Mouse (Mus musculus): Measurements from ENCODE around the gene Fignl1.

Fignl1 gene

DNA sequence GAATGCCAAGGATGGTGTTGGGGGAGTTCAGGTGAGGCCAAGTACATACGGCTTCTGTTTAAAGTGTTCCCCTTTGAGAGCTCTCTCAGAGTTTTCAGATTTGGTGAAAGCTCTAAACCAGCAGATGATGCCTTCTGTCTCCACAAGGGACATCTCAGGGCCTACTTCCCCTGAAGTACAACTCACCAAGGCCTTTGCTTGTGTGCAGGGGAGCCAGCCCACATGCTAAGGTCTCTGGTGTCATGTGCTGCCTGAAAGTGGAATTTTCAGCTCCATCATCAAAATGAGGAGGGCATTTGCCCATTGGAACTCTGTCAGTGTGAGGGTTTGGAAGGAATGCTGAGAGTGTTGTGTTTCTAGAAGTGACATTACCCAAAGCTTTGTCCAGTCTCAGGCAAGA, 43.3 kb downstream of the Fignl1 start:
- no peak for DNase-seq (ENCODE audit: low spot score)

DNA sequence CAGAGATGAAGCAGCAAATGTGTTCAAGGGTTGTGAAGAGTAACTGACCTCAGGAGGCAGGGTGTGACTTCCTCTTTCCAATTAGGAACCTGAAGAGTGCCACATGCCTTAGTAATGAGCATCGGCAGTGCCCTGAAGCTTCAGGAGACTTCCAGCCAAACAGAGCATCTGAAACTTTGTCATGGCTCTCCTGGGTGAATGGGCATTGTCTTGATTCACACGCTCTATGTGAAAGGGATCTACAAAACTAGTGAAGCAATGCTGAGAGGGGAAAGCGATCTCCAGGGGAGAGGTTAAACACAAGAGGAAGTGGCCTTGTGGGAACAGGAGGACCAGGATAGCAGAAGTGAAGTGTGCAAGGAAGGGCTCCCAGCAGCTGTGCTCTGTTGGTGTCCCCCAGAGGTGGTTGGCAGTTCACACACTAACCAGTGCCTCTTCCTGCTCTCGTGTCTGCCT, 45.5 kb downstream of the Fignl1 start:
- DNase-seq (ENCODE audit: low spot score): no peak

DNA sequence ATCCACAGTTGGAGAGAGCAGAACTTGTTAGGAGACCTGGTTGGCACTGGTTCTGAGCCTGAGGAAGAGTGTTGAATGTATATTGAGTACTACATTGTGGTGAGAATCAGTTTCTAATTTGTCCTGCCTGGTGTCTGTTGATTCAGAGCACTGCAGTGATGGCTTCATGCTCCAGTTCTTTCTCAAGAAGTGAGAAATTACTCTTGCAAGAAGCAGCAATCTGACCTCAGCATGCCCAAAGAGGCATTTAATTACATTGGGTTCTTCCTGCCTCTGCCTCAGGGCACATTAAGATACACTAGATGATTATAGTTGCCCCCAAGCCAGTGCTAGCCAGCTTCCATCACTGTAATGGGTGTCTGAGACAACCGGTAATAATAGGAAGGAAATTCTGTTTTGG, 49.9 kb downstream of the Fignl1 start:
- no peak for DNase-seq (ENCODE audit: low spot score)

DNA sequence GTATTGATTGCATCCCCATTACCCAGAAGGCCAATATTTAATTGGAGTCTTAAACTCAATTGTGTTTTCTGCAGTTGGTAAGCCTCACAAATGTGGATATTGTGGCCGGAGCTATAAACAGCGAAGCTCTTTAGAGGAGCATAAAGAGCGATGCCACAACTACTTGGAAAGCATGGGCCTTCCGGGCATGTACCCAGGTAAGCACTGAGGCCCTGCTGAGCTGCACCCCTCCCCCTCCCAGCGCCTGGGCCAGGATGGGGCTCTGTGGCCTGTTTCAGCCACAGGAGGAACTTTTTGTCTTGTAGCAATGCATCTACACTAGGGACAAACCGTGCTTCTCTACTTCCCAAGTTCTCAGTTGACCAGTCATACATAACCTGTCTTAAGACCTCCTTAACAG, 50.6 kb downstream of the Fignl1 start:
- DNase-seq (ENCODE audit: low spot score): no peak

DNA sequence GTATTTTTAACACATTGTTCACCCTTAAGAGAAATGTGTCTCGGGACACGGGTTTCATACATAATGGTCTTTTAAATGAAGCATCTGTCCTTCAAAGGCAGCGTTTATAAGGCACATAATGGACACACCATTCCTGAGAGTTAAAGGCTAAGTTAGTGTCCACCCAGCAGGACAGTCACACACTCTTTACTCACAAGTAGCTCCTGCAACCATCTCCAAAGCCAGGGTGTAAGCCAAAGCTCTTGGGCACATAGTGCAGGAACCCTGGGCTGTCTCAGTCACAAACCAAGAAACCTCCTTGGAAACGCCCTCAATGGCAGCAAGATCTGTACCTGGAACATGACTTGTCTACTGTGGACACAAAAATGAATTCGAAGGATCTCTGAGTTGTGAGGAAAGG, 55.9 kb downstream of the Fignl1 start:
- no peak for DNase-seq (ENCODE audit: low spot score)

DNA sequence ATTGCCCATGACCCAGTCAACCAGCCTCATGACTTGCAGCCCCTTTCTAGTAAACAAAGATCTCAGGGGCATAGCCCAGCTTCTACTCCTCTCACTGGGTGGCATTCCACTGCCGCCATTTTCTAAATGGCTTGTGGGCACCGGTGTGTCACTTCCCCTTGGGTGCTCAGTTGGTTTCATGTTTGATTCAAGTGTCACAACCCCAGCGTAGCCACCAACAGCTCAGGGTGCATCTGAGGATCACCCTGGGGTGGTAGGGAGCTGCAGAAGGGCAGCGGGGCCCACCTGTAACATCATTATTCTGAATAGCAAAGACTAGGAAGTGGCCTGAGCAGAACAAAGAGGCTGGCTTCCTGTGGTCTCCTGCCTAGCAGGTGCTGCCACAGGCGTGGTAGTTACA, 57.7 kb downstream of the Fignl1 start:
- no peak for DNase-seq (ENCODE audit: low spot score)

DNA sequence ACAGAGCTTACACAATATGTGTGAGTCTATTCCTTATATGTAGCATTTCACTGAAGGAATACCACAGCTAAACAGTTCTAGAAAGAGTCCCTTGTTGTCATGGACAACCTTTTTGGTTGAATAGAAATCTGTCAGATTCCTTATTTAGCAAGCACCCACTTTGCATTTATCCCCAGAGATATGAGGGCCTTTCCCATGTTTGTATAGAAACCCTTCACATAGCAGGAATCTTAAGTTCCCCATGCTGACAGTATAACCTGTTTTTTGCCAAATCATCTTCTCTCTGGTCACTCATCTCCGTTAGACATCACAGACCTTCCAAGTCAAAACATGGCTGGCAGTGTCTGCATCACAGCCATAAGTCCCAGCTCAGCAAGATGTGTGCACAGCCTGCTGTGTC, 64.5 kb downstream of the Fignl1 start:
- DNase-seq (ENCODE audit: low spot score): no peak

DNA sequence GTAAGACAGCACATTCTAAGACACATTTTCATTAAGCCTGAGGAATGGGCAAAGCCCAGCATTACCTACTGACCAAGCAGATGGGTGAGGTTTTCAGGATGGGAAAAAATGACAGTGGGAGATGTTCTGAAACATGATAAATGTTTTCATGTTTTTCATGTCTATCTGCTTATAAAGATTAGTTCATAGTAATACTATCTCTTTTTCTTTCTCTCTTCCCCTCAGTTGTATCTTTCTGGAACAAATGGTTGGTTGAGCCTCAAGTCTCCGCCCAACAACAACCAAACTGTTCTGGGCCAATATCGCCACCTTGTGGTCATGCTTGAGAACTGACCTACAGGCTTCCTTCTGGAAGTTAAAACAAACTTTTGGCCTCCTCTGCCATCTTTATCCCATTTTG, 66.1 kb downstream of the Fignl1 start:
- no peak for DNase-seq (ENCODE audit: low spot score)

DNA sequence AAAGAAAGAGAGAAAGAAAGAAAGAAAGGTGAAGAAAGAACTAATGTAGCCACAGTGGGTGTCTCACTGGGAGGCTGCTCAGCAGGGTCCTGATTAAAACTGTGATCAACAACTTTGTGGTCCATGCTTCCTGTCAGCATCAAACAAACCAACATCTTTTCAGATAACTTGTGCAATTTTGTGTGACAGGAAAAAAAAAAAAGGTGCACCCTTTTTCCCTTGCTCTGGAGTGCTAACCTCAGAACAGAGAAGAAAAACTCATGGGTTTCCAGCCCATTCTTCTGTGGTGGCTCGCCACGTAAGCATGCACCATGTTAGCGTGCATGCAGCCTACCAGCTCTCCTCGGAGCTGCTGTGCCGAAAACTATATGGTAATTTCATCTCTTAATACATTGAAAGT, 67.2 kb downstream of the Fignl1 start:
- DNase-seq (ENCODE audit: low spot score): no peak

DNA sequence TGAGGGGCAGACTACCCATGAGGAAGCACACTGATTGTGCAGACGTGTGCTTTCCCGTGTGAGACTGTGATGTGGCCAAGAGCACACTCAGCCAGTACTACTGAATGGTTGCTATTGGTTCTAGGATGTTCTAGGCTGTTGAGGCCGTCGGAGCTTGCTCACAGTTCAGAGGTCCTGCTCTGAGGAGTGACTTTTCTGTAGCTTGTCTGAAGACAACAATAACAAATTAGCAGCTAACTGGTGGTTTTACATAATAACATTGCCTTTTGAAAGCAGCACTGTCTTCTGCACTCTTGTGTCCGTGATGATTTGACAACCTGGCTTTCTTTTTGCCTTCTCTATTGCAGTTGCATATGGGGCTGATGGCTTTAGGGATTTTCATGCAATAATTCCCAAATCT, 68.2 kb downstream of the Fignl1 start:
- no peak for DNase-seq (ENCODE audit: low spot score)

DNA sequence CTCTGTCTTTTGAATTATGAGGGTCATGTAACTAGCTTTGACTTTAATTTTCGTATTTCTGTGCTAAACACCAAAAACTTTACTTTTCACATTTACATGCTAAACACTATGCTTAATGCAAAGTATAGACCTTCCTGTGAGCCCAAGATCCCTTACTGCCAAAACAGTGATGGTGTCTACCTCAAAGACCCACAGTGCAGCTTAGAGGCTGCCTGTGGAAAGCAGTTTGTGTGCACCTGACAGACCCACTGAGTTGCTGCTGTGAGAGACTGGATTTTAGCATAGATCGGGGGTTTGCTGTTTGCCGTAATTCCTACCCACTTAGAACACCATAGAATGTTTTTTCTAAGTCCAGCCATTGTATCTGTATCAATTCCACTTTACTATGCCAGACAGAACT, 69.7 kb downstream of the Fignl1 start:
- no peak for DNase-seq (ENCODE audit: low spot score)

DNA sequence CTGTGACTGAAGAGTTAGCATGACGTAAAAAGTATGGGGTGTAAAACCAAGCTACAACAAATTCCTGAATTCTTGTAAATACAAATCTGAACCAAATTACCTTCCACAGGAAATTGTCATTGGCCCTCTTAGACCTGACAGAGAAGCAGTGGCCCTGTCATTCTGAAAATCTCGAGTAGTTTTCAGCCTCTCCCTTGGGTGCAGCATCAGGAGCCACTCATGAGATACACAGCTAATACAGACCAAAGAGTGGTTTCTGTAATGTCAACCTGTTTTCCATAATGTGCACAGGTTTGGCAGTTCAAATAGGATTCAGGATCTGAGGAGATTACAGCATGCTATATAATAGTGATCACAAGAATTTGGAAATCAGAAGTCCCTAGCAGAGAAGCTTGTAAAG, 71.2 kb downstream of the Fignl1 start:
- DNase-seq (ENCODE audit: low spot score): no peak
